Mouse (Mus musculus) central nervous system, embryonic 18 days (tissue): ENCODE results near the gene Gm21083. TPM values are rescaled to one million over a fixed set of nuclear protein-coding genes. Genes with fewer than 3 reads are reported as not detected.

Experiments used
- polyA plus RNA-seq: library from polyadenylated mRNA; depleted of rRNA; stranded (reverse); fragments of >200 nt; gene quantifications from 2 replicates; pipeline ENCODE4 v1.2.3, GENCODE M21; 2012; rRNA removed

The Gm21083 gene
- not detected in 2 replicates for polyA plus RNA-seq

GRCm38 (mm10) chr5:15577033-15577432, at the start of gene Gm21083:
Gm21083 (plus strand) TSS chr5:15577333.

GRCm38 (mm10) chr5:15529122-15529521, 48.0 kb upstream of the Gm21083 start, which contains the start of gene Gm21190:
Gm21190 (minus strand) TSS chr5:15529222.

GRCm38 (mm10) chr5:15618764-15619163, 41.6 kb downstream of the Gm21083 start, which contains the start of gene Speer4d:
Speer4d (plus strand) TSS chr5:15619064.

Other genes with a start within 250 kb of the Gm21083 start
- gene Gm21149, start 100.8 kb upstream of the Gm21083 start, polyA plus RNA-seq = not detected in 2 replicates
- gene Gm21190, start 48.1 kb upstream of the Gm21083 start, polyA plus RNA-seq = not detected in 2 replicates
- gene Speer4d, start 41.7 kb downstream of the Gm21083 start, polyA plus RNA-seq = not detected in 2 replicates
- gene 4930572O03Rik, start 79.7 kb downstream of the Gm21083 start, polyA plus RNA-seq = not detected in 2 replicates
- not detected in 2 replicates for gene Speer4c, start 136.9 kb downstream of the Gm21083 start, polyA plus RNA-seq